Mouse (Mus musculus): ENCODE results near the gene Slc2a12. TPM values are rescaled to one million over a fixed set of nuclear protein-coding genes. Genes with fewer than 3 reads are reported as not detected.

Slc2a12 gene
- polyA plus RNA-seq, 1 experiment, result 0.01 TPM

GRCm38 (mm10) chr10:22746334-22747322, 101.8 kb downstream of the Slc2a12 start:
- Histone ChIP-seq H3K36me3 (ENCODE audit: control insufficient read depth, insufficient read depth) (no peaks in the 10 kb centered on the region), H3K4me2 (ENCODE audit: low read depth) (no peak overlapping the region), H3K4me3 (no peak overlapping the region), H3K79me2 (ENCODE audit: control insufficient read depth, insufficient read depth) (no peaks in the 10 kb centered on the region), H3K27me3 (ENCODE audit: control insufficient read depth, insufficient read depth, insufficient read length) (peaks cover 25% of the 10 kb centered on the region), H3ac (ENCODE audit: control insufficient read depth, insufficient read length) (no peak overlapping the region)
- TF ChIP-seq MAX (IDR thresholded peaks at IDR 0.05; ENCODE audit: low read depth) (no peak), CEBPB (IDR thresholded peaks at IDR 0.05; ENCODE audit: insufficient read depth, poor library complexity, severe bottlenecking) (no peak), TCF3 (IDR thresholded peaks at IDR 0.05; ENCODE audit: insufficient read length, low read depth) (no peak), MYOG (IDR thresholded peaks at IDR 0.05; ENCODE audit: control insufficient read depth in 1 of 3, insufficient read depth in 1 of 3, insufficient read length in 2 of 3, low read depth in 2 of 3) (no peak), POLR2A (IDR thresholded peaks at IDR 0.05; ENCODE audit: insufficient read length, low read depth) (no peak), USF1 (IDR thresholded peaks at IDR 0.05; ENCODE audit: low read depth) (no peak), MYOD1 (IDR thresholded peaks at IDR 0.05; ENCODE audit: control insufficient read depth in 1 of 3, insufficient read length in 2 of 3, low read depth in 2 of 3) (no peak), SRF (IDR thresholded peaks at IDR 0.05; ENCODE audit: control insufficient read depth, insufficient read length, low read depth) (no peak), REST (IDR thresholded peaks at IDR 0.05; ENCODE audit: insufficient read depth, insufficient read length) (no peak), E2F4 (IDR thresholded peaks at IDR 0.05; ENCODE audit: insufficient read depth) (no peak), POLR2AphosphoS2 (IDR thresholded peaks at IDR 0.05; ENCODE audit: insufficient read length, low read depth) (no peak), TCF12 (IDR thresholded peaks at IDR 0.05; ENCODE audit: insufficient read depth, poor library complexity, severe bottlenecking) (no peak)

GRCm38 (mm10) chr10:22751175-22751682, 106.4 kb downstream of the Slc2a12 start:
- no peaks in the 10 kb centered on the region for H3K36me3 ChIP-seq (ENCODE audit: control insufficient read depth, insufficient read depth)
- H3K4me2 ChIP-seq (ENCODE audit: low read depth), result peak overlapping the region; percentile 12
- no peak for TF ChIP-seq USF1 (IDR thresholded peaks at IDR 0.05; ENCODE audit: low read depth)
- no peak for TF ChIP-seq CEBPB (IDR thresholded peaks at IDR 0.05; ENCODE audit: insufficient read depth, poor library complexity, severe bottlenecking)
- no peak for TF ChIP-seq SRF (IDR thresholded peaks at IDR 0.05; ENCODE audit: control insufficient read depth, insufficient read length, low read depth)
- H3K79me2 ChIP-seq (ENCODE audit: control insufficient read depth, insufficient read depth), result no peaks in the 10 kb centered on the region
- peaks cover 20% of the 10 kb centered on the region for H3K27me3 ChIP-seq (ENCODE audit: control insufficient read depth, insufficient read depth, insufficient read length)
- no peak overlapping the region for H3K4me3 ChIP-seq
- no peak overlapping the region for H3ac ChIP-seq (ENCODE audit: control insufficient read depth, insufficient read length)

Other genes starting within 250 kb of the Slc2a12 start
- gene Tbpl1, start 86.9 kb downstream of the Slc2a12 start, polyA plus RNA-seq (2012; fragmentation: generic; extraction: Trizol), result 72.5 TPM
- gene Tcf21, start 175.2 kb downstream of the Slc2a12 start, polyA plus RNA-seq (2012; fragmentation: generic; extraction: Trizol), result not detected